Mouse (Mus musculus) kidney, adult 2 months (tissue): Measurements from ENCODE around the gene Tmem115.

Experiments
- CTCF ChIP-seq: fragments of 200-500 bp; conservative IDR thresholded peaks from 2 replicates; pipeline ENCODE4 v1.5.1; 2011; ENCODE audit warnings: low read depth, mild to moderate bottlenecking, control low read depth, low read length, moderate library complexity, mixed read lengths; ENCODE audit not compliant: insufficient read depth, insufficient read length
- POLR2A ChIP-seq: fragments of 200-500 bp; IDR thresholded peaks from one replicate; pipeline ENCODE4 v1.6.1; 2011; ENCODE audit warnings: low read depth, low read length, control low read depth

DNA sequence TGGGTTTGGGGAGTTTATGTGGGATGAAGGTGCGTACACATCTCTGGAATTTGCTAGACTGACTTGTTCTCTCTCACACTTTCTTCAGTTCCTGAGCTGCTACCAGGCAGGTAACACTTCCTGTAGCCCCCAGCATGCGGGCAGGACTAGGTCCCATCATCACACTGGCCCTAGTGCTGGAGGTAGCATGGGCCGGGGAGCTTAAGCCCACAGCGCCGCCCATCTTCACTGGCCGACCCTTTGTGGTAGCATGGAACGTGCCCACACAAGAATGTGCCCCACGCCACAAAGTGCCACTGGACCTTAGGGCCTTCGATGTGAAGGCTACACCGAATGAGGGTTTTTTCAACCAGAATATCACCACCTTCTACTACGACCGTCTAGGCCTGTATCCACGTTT lies 36.3 kb downstream of the Tmem115 start:
- TF ChIP-seq CTCF = no peak
- no peak for TF ChIP-seq POLR2A
